Mouse (Mus musculus): ENCODE results near the gene Lpxn.
A peak's percentile ranks its signal among the peaks of the same experiment; 100 is the strongest.

Lpxn gene

GRCm38 (mm10) chr19:12796328-12796931, 437 bp downstream of the Lpxn start:
- Histone ChIP-seq H3K36me3 (ENCODE audit: control insufficient read depth, insufficient read depth, low read length, poor library complexity, severe bottlenecking) (no peaks in the 10 kb centered on the region), H3K27me3 (ENCODE audit: control insufficient read depth, insufficient read depth, low read length, poor library complexity, severe bottlenecking) (no peaks in the 10 kb centered on the region)
- DNase-seq (ENCODE audit: low read depth, low spot score) = peak; percentile 91

GRCm38 (mm10) chr19:12797071-12797470, 1.1 kb downstream of the Lpxn start:
- H3K36me3 ChIP-seq (ENCODE audit: control insufficient read depth, insufficient read depth, low read length, poor library complexity, severe bottlenecking) = no peaks in the 10 kb centered on the region
- no peaks in the 10 kb centered on the region for H3K27me3 ChIP-seq (ENCODE audit: control insufficient read depth, insufficient read depth, low read length, poor library complexity, severe bottlenecking)
- DNase-seq (ENCODE audit: low read depth, low spot score) = peak; percentile 54

GRCm38 (mm10) chr19:12798404-12798803, 2.4 kb downstream of the Lpxn start:
- peak; percentile 85 for DNase-seq (ENCODE audit: low read depth, low spot score)

GRCm38 (mm10) chr19:12799081-12799480, 3.1 kb downstream of the Lpxn start:
- DNase-seq (ENCODE audit: low read depth, low spot score) = no peak
- no peaks in the 10 kb centered on the region for H3K27me3 ChIP-seq (ENCODE audit: control insufficient read depth, insufficient read depth, low read length, poor library complexity, severe bottlenecking)
- 0 out of 2 replicates have a peak, but pooled peaks cover 3% of the 10 kb centered on the region for H3K36me3 ChIP-seq (ENCODE audit: control insufficient read depth, insufficient read depth, low read length, poor library complexity, severe bottlenecking)

More at GRCm38 (mm10) chr19:12798404-12798803, 2.4 kb downstream of the Lpxn start:
- 0 out of 2 replicates have a peak, but pooled peaks cover 2% of the 10 kb centered on the region for H3K36me3 ChIP-seq (ENCODE audit: control insufficient read depth, insufficient read depth, low read length, poor library complexity, severe bottlenecking)
- H3K27me3 ChIP-seq (ENCODE audit: control insufficient read depth, insufficient read depth, low read length, poor library complexity, severe bottlenecking) = no peaks in the 10 kb centered on the region

- H3K36me3 ChIP-seq (ENCODE audit: control insufficient read depth, insufficient read depth, low read length, poor library complexity, severe bottlenecking) = 0 out of 2 replicates have a peak, but pooled peaks cover 3% of the 10 kb centered on the region
- no peaks in the 10 kb centered on the region for H3K27me3 ChIP-seq (ENCODE audit: control insufficient read depth, insufficient read depth, low read length, poor library complexity, severe bottlenecking)
- DNase-seq (ENCODE audit: low read depth, low spot score) = no peak
Measured at GRCm38 (mm10) chr19:12800621-12801020, 4.6 kb downstream of the Lpxn start.

- peak; percentile 83 for DNase-seq (ENCODE audit: low read depth, low spot score)
- H3K27me3 ChIP-seq (ENCODE audit: control insufficient read depth, insufficient read depth, low read length, poor library complexity, severe bottlenecking) = no peaks in the 10 kb centered on the region; the same call in 1 of the 2 replicates
- 0 out of 2 replicates have a peak, but pooled peaks cover 3% of the 10 kb centered on the region for H3K36me3 ChIP-seq (ENCODE audit: control insufficient read depth, insufficient read depth, low read length, poor library complexity, severe bottlenecking)
Measured at GRCm38 (mm10) chr19:12801046-12801445, 5.1 kb downstream of the Lpxn start.

- no peak for DNase-seq (ENCODE audit: low read depth, low spot score)
Measured at GRCm38 (mm10) chr19:12802830-12803229, 6.8 kb downstream of the Lpxn start.

GRCm38 (mm10) chr19:12804237-12804636, 8.2 kb downstream of the Lpxn start:
- Histone ChIP-seq H3K36me3 (ENCODE audit: control insufficient read depth, insufficient read depth, low read length, poor library complexity, severe bottlenecking) (0 out of 2 replicates have a peak, but pooled peaks cover 8% of the 10 kb centered on the region), H3K27me3 (ENCODE audit: control insufficient read depth, insufficient read depth, low read length, poor library complexity, severe bottlenecking) (no peaks in the 10 kb centered on the region; the same call in 1 of the 2 replicates)
- no peak for DNase-seq (ENCODE audit: low read depth, low spot score)

More at GRCm38 (mm10) chr19:12802830-12803229, 6.8 kb downstream of the Lpxn start:
- Histone ChIP-seq H3K36me3 (ENCODE audit: control insufficient read depth, insufficient read depth, low read length, poor library complexity, severe bottlenecking) (0 out of 2 replicates have a peak, but pooled peaks cover 3% of the 10 kb centered on the region), H3K27me3 (ENCODE audit: control insufficient read depth, insufficient read depth, low read length, poor library complexity, severe bottlenecking) (no peaks in the 10 kb centered on the region; the same call in 1 of the 2 replicates)

GRCm38 (mm10) chr19:12805730-12806129, 9.7 kb downstream of the Lpxn start:
- H3K36me3 ChIP-seq (ENCODE audit: control insufficient read depth, insufficient read depth, low read length, poor library complexity, severe bottlenecking) = 0 out of 2 replicates have a peak, but pooled peaks cover 8% of the 10 kb centered on the region
- H3K27me3 ChIP-seq (ENCODE audit: control insufficient read depth, insufficient read depth, low read length, poor library complexity, severe bottlenecking) = no peaks in the 10 kb centered on the region; the same call in 1 of the 2 replicates
- DNase-seq (ENCODE audit: low read depth, low spot score) = no peak

- H3K36me3 ChIP-seq (ENCODE audit: control insufficient read depth, insufficient read depth, low read length, poor library complexity, severe bottlenecking) = 0 out of 2 replicates have a peak, but pooled peaks cover 8% of the 10 kb centered on the region
- no peaks in the 10 kb centered on the region; the same call in 1 of the 2 replicates for H3K27me3 ChIP-seq (ENCODE audit: control insufficient read depth, insufficient read depth, low read length, poor library complexity, severe bottlenecking)
- peak; percentile 28 for DNase-seq (ENCODE audit: low read depth, low spot score)
Measured at GRCm38 (mm10) chr19:12806214-12806613, 10.2 kb downstream of the Lpxn start.

GRCm38 (mm10) chr19:12812644-12813364, 16.8 kb downstream of the Lpxn start:
- DNase-seq (ENCODE audit: low read depth, low spot score) = no peak
- no peaks in the 10 kb centered on the region for H3K27me3 ChIP-seq (ENCODE audit: control insufficient read depth, insufficient read depth, low read length, poor library complexity, severe bottlenecking)
- peaks cover 7% of the 10 kb centered on the region; the same call in 1 of the 2 replicates for H3K36me3 ChIP-seq (ENCODE audit: control insufficient read depth, insufficient read depth, low read length, poor library complexity, severe bottlenecking)

- Histone ChIP-seq H3K27me3 (ENCODE audit: control insufficient read depth, insufficient read depth, low read length, poor library complexity, severe bottlenecking) (no peaks in the 10 kb centered on the region), H3K36me3 (ENCODE audit: control insufficient read depth, insufficient read depth, low read length, poor library complexity, severe bottlenecking) (peaks cover 5% of the 10 kb centered on the region; the same call in 1 of the 2 replicates)
- no peak for DNase-seq (ENCODE audit: low read depth, low spot score)
Measured at GRCm38 (mm10) chr19:12813883-12814282, 17.9 kb downstream of the Lpxn start.

GRCm38 (mm10) chr19:12818507-12818906, 22.5 kb downstream of the Lpxn start:
- DNase-seq (ENCODE audit: low read depth, low spot score) = peak; percentile 70
- H3K27me3 ChIP-seq (ENCODE audit: control insufficient read depth, insufficient read depth, low read length, poor library complexity, severe bottlenecking) = no peaks in the 10 kb centered on the region

GRCm38 (mm10) chr19:12820383-12820782, 24.4 kb downstream of the Lpxn start:
- Histone ChIP-seq H3K36me3 (ENCODE audit: control insufficient read depth, insufficient read depth, low read length, poor library complexity, severe bottlenecking) (peaks cover 11% of the 10 kb centered on the region), H3K27me3 (ENCODE audit: control insufficient read depth, insufficient read depth, low read length, poor library complexity, severe bottlenecking) (no peaks in the 10 kb centered on the region)
- DNase-seq (ENCODE audit: low read depth, low spot score) = peak; percentile 79

More at GRCm38 (mm10) chr19:12818507-12818906, 22.5 kb downstream of the Lpxn start:
- H3K36me3 ChIP-seq (ENCODE audit: control insufficient read depth, insufficient read depth, low read length, poor library complexity, severe bottlenecking) = peaks cover 8% of the 10 kb centered on the region

GRCm38 (mm10) chr19:12824549-12824948, 28.6 kb downstream of the Lpxn start:
- H3K36me3 ChIP-seq (ENCODE audit: control insufficient read depth, insufficient read depth, low read length, poor library complexity, severe bottlenecking) = peaks cover 11% of the 10 kb centered on the region
- DNase-seq (ENCODE audit: low read depth, low spot score) = peak; percentile 45
- no peaks in the 10 kb centered on the region for H3K27me3 ChIP-seq (ENCODE audit: control insufficient read depth, insufficient read depth, low read length, poor library complexity, severe bottlenecking)

Data from splenic B cell, adult 2 months (primary cell).